In the genomic region with DNA sequence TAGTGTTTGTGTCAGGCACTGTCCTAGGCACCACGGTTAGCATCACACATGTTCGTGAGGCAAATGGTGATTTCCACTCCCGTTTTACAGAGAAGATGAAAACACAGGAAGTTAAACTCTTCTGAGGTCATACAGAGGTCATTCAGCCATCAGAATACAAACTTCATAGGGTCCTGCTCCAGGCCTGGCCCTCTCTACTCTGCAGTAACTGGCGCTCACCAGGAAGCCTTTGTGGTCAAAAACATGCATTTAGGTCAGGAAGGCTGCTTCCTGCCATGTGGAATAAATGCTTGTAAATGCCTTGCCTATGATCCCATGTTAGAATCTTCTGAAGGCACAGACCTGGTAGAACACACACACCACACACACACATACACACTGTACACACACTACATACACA, we compare ENCODE assay signal across 22 mouse cellular contexts. TPM values are rescaled to one million over a fixed set of nuclear protein-coding genes. Genes with fewer than 3 reads are reported as not detected.
DNase-seq lines count a peak whose midpoint lies in the region; ATAC-seq and TF ChIP-seq lines count a peak whose summit lies in the region.
"Had no signal": no experiment of that assay in that cellular context is flagged by ENCODE, and none has a peak within 500 bp of the region (broad histone marks: within the 10 kb centered on the region; RNA-seq: fewer than 3 reads in every experiment).

No protein-coding gene starts in this region.

- H3K27me3 ChIP-seq in liver, embryonic 12.5 days (replicated peaks) = no peaks in the 10 kb centered on the region
- no peaks in the 10 kb centered on the region for H3K27me3 ChIP-seq in liver, postnatal 0 days (ENCODE audit: insufficient read depth, low read length)
- H3K27me3 ChIP-seq in liver, embryonic 16.5 days (ENCODE audit: control insufficient read depth, insufficient read depth, low read depth, low read length) = no peaks in the 10 kb centered on the region
- H3K27me3 ChIP-seq: embryonic facial prominence, embryonic 12.5 days; heart, embryonic 12.5 days; intestine, embryonic 15.5 days; Patski had no signal

- H3K4me1 ChIP-seq in liver, embryonic 12.5 days = peaks cover 44% of the 10 kb centered on the region
- peaks cover 23% of the 10 kb centered on the region for H3K4me1 ChIP-seq in liver, postnatal 0 days (ENCODE audit: insufficient read depth)
- H3K4me1 ChIP-seq in liver, embryonic 16.5 days (ENCODE audit: control insufficient read depth, low read depth, low read length) = peaks cover 28% of the 10 kb centered on the region

- no peak for DNase-seq in liver, postnatal 0 days
- DNase-seq in induced T-regulatory cell, adult 2 months (ENCODE audit: low read depth) = peak; percentile 68
- no peak for DNase-seq in gastrocnemius, adult 8-10 months (ENCODE audit: low spot score in 2 of 2)
- no peak for DNase-seq in layer of hippocampus, adult 11-12 months (ENCODE audit: low spot score)
- DNase-seq: adrenal gland, postnatal 10 days; cerebellum, adult 11 months; cerebellum, adult 9-10 months; cerebellum, postnatal 25 days; gastrocnemius, postnatal 25 days; heart, postnatal 36 days had no signal

- TF ChIP-seq CTCF in liver, postnatal 0 days (IDR thresholded peaks at IDR 0.05; ENCODE audit: low read depth) = no peak

- no peak for ATAC-seq in liver, embryonic 12.5 days
- no peak for ATAC-seq in liver, postnatal 0 days
- ATAC-seq in CD4-positive, CD25-positive, alpha-beta regulatory T cell, adult 4 months = peak; percentile 39
- ATAC-seq in liver, embryonic 16.5 days (ENCODE audit: low read depth) = no peak
- no peak for ATAC-seq in megakaryocyte-erythroid progenitor cell, adult 5-6 weeks (replicated peaks; ENCODE audit: low FRiP score, low TSS enrichment, poor library complexity, severe bottlenecking)
- ATAC-seq: forebrain, embryonic 16.5 days; hindbrain, embryonic 16.5 days; intestine, embryonic 15.5 days; Patski had no signal

- H3K9ac ChIP-seq in liver, embryonic 12.5 days = no peak overlapping the region
- no peak overlapping the region for H3K9ac ChIP-seq in liver, postnatal 0 days (replicated peaks)
- H3K9ac ChIP-seq in liver, embryonic 16.5 days (ENCODE audit: low read depth, low read length) = no peak overlapping the region
- H3K9ac ChIP-seq: embryonic facial prominence, embryonic 12.5 days; heart, embryonic 12.5 days; hindbrain, embryonic 12.5 days; intestine, embryonic 15.5 days had no signal

- WGBS in liver, embryonic 12.5 days (ENCODE audit: insufficient replicate concordance) = 53% methylated on average over 4 of the region's 4 CpGs
- WGBS in liver, postnatal 0 days (ENCODE audit: insufficient replicate concordance) = 38% methylated on average over 4 of the region's 4 CpGs
- WGBS in liver, embryonic 16.5 days (ENCODE audit: insufficient replicate concordance) = 33% methylated on average over 4 of the region's 4 CpGs

- no peak for TF ChIP-seq EP300 in liver, postnatal 0 days (IDR thresholded peaks at IDR 0.05; ENCODE audit: low read depth)

- H3K4me3 ChIP-seq in liver, embryonic 12.5 days = no peak overlapping the region
- H3K4me3 ChIP-seq in liver, postnatal 0 days (ENCODE audit: low read depth, low read length) = no peak overlapping the region
- no peak overlapping the region for H3K4me3 ChIP-seq in liver, embryonic 16.5 days (ENCODE audit: low read depth, low read length)
- H3K4me3 ChIP-seq: embryonic facial prominence, embryonic 12.5 days; heart, embryonic 12.5 days; hindbrain, embryonic 12.5 days; intestine, embryonic 15.5 days had no signal

- H3K27ac ChIP-seq in liver, embryonic 12.5 days = peak overlapping the region; percentile 61
- H3K27ac ChIP-seq in liver, postnatal 0 days (ENCODE audit: low read depth) = no peak overlapping the region
- peak overlapping the region; percentile 71; the same call in 1 of the 2 replicates for H3K27ac ChIP-seq in liver, embryonic 16.5 days (ENCODE audit: low read length)
- H3K27ac ChIP-seq: embryonic facial prominence, embryonic 12.5 days; hindbrain, embryonic 12.5 days; intestine, embryonic 15.5 days had no signal

- H3K4me2 ChIP-seq in liver, embryonic 12.5 days = no peak overlapping the region
- H3K4me2 ChIP-seq in liver, postnatal 0 days (ENCODE audit: low read depth, low read length) = no peak overlapping the region
- H3K4me2 ChIP-seq in liver, embryonic 16.5 days (ENCODE audit: low read depth, low read length) = no peak overlapping the region
- H3K4me2 ChIP-seq: embryonic facial prominence, embryonic 12.5 days; heart, embryonic 12.5 days; hindbrain, embryonic 12.5 days; intestine, embryonic 15.5 days had no signal

- H3K36me3 ChIP-seq in liver, embryonic 12.5 days = no peaks in the 10 kb centered on the region
- H3K36me3 ChIP-seq in liver, postnatal 0 days (replicated peaks; ENCODE audit: insufficient read depth, low read length) = no peaks in the 10 kb centered on the region
- H3K36me3 ChIP-seq in liver, embryonic 16.5 days (ENCODE audit: control insufficient read depth, insufficient read depth) = no peaks in the 10 kb centered on the region
- H3K36me3 ChIP-seq: embryonic facial prominence, embryonic 12.5 days; heart, embryonic 12.5 days; hindbrain, embryonic 12.5 days; intestine, embryonic 15.5 days had no signal

- H3K9me3 ChIP-seq in liver, embryonic 12.5 days (replicated peaks) = peaks cover 2% of the 10 kb centered on the region; the same call in 1 of the 2 replicates
- H3K9me3 ChIP-seq in liver, postnatal 0 days (ENCODE audit: low read length) = no peaks in the 10 kb centered on the region
- no peaks in the 10 kb centered on the region for H3K9me3 ChIP-seq in liver, embryonic 16.5 days (replicated peaks; ENCODE audit: control insufficient read depth, low read length)
- H3K9me3 ChIP-seq: intestine, embryonic 15.5 days had no signal

RNA-seq across cellular contexts. Expression of a gene that starts 20.6 kb away (rescaled TPM):
- polyA plus RNA-seq in liver, embryonic 12.5 days (2016; fragmentation: Nextera tagmentation; extraction: Ambion mirVana) = 3.2 and 3.8 TPM in 2 replicates
- polyA plus RNA-seq in liver, postnatal 0 days (2015; fragmentation: Nextera tagmentation; extraction: Ambion mirVana) = 3.0 and 3.1 TPM in 2 replicates
- polyA plus RNA-seq in CD4-positive, CD25-positive, alpha-beta regulatory T cell, adult 4 months (2017; shearing (Covaris generic)) = 1 to 10 TPM; 3.1 to 3.2 TPM
- 2.6 and 2.7 TPM in 2 replicates for polyA plus RNA-seq in liver, embryonic 16.5 days (2015; fragmentation: Nextera tagmentation; extraction: Ambion mirVana)
- 1 to 10 TPM in 1 of 4 experiments, under 1 TPM in 3; 0.73 to 1.0 (median 0.76) TPM for total RNA-seq in gastrocnemius, adult 8-10 months (2022)
- total RNA-seq in megakaryocyte-erythroid progenitor cell, adult 5-6 weeks (2014; fragmentation: Nextera tagmentation) = not detected in 2 replicates
- 3.7 TPM in 1 of 2 replicates, not detected in the other for total RNA-seq in megakaryocyte-erythroid progenitor cell, adult 5-6 weeks (2017)
- total RNA-seq: granulocyte monocyte progenitor cell, adult 5-6 weeks had no signal

RNA-seq across cellular contexts. Expression of a gene that starts 32.8 kb away (rescaled TPM):
- polyA plus RNA-seq in liver, embryonic 12.5 days (2016; fragmentation: Nextera tagmentation; extraction: Ambion mirVana) = 520 and 529 TPM in 2 replicates
- polyA plus RNA-seq in liver, postnatal 0 days (2015; fragmentation: Nextera tagmentation; extraction: Ambion mirVana) = 281 and 298 TPM in 2 replicates
- 1,000 to 10,000 TPM in 1 of 2 experiments, 100 to 1,000 TPM in 1; 776 to 1,168 TPM for polyA plus RNA-seq in CD4-positive, CD25-positive, alpha-beta regulatory T cell, adult 4 months (2017; shearing (Covaris generic))
- 251 and 280 TPM in 2 replicates for polyA plus RNA-seq in liver, embryonic 16.5 days (2015; fragmentation: Nextera tagmentation; extraction: Ambion mirVana)
- total RNA-seq in gastrocnemius, adult 8-10 months (2022) = 100 to 1,000 TPM in 2 of 4 experiments, 10 to 100 TPM in 2; 72.3 to 128 (median 94.8) TPM
- 2,306 and 2,977 TPM in 2 replicates for total RNA-seq in megakaryocyte-erythroid progenitor cell, adult 5-6 weeks (2014; fragmentation: Nextera tagmentation)
- total RNA-seq in megakaryocyte-erythroid progenitor cell, adult 5-6 weeks (2017) = 2,430 and 3,681 TPM in 2 replicates
